11 mouse cellular contexts compared by ENCODE assay signal in the genomic region with DNA sequence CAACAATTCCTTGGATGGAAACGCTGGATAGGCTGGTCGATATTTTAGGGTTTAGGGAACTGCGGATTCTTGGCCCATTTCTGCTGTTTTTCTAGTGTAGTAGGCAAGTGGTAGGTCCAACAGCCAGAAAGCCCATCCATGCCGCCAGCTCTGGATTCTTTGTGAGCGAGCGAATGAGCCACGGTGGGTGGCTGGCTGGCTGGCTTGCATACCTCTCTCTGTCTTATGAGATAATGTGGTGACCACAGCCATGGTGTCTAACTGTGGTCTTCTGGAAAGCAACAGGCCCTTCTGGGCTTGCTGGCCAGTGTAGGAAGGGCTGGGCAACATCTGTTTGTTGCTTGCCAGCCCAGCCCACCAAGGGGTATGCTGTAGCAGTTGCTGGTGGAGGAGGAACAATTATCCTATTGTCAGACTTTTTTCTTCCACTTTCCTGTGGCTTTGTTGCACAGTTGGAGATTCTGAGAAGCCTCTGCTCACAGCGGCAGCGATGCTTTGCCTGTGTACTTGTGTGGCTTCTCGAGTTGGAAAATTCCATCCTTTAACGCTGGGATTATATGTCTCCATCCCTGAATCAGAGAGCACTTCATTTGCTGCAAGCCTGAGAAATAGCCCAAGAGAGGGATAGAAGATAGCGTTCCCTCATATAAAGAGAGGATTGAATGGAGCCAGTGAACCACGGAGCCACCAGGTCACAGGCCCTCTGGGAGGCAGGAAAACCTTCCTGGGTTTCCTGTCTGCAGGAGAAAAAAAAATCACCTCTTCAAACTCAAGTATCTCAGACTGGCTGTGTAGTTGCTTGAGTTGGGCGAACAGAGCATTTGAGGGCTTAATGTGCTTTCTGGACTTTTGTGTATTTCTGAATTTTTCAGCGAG.
A peak's percentile ranks its signal among the peaks of the same experiment; 100 is the strongest.
DNase-seq lines count a peak whose midpoint lies in the region; ATAC-seq lines count a peak whose summit lies in the region.
"Had no signal": no experiment of that assay in that cellular context is flagged by ENCODE, and none has a peak within 500 bp of the region (broad histone marks: within the 10 kb centered on the region; RNA-seq: fewer than 3 reads in every experiment).

No protein-coding gene starts in this region.

- H3K27ac ChIP-seq in kidney, embryonic 14.5 days (ENCODE audit: low read depth, low read length), result 0 out of 2 replicates have a peak overlapping the region, but pooled peaks have one; percentile 17
- H3K27ac ChIP-seq in forebrain, embryonic 11.5 days (ENCODE audit: low read depth, low read length), result peak overlapping the region; percentile 50; the same call in 1 of the 2 replicates
- H3K27ac ChIP-seq in midbrain, embryonic 13.5 days, result peak overlapping the region; percentile 45
- H3K27ac ChIP-seq: intestine, embryonic 15.5 days had no signal

- no peak overlapping the region for H3K9ac ChIP-seq in kidney, embryonic 14.5 days (ENCODE audit: low read depth, low read length)
- H3K9ac ChIP-seq in forebrain, embryonic 11.5 days (ENCODE audit: low read length), result no peak overlapping the region; the same call in 1 of the 2 replicates
- no peak overlapping the region for H3K9ac ChIP-seq in midbrain, embryonic 13.5 days (replicated peaks)
- H3K9ac ChIP-seq: intestine, embryonic 15.5 days had no signal

- H3K4me1 ChIP-seq in kidney, embryonic 14.5 days (ENCODE audit: control insufficient read depth, insufficient read depth, low read length), result 0 out of 2 replicates have a peak, but pooled peaks cover 4% of the 10 kb centered on the region
- H3K4me1 ChIP-seq in forebrain, embryonic 11.5 days (replicated peaks; ENCODE audit: control insufficient read depth, insufficient read depth, low read length), result peaks cover 25% of the 10 kb centered on the region
- peaks cover 34% of the 10 kb centered on the region for H3K4me1 ChIP-seq in midbrain, embryonic 13.5 days (replicated peaks)
- H3K4me1 ChIP-seq: intestine, embryonic 15.5 days had no signal

- intact Hi-C loops in heart, postnatal 25 days (cut with DNase I), result no loop called here

- 59% methylated on average over 15 of the region's 15 CpGs for WGBS in kidney, embryonic 14.5 days
- whole genome bisulfite sequencing in forebrain, embryonic 11.5 days, result 30% methylated on average over 15 of the region's 15 CpGs
- WGBS in midbrain, embryonic 13.5 days, result 24% methylated on average over 15 of the region's 15 CpGs

- no peak overlapping the region for H3K4me2 ChIP-seq in kidney, embryonic 14.5 days (replicated peaks; ENCODE audit: low read depth, low read length)
- peak overlapping the region; percentile 15; the same call in 1 of the 2 replicates for H3K4me2 ChIP-seq in forebrain, embryonic 11.5 days (ENCODE audit: low read depth, low read length, severe bottlenecking)
- H3K4me2 ChIP-seq in midbrain, embryonic 13.5 days (replicated peaks), result no peak overlapping the region
- H3K4me2 ChIP-seq: intestine, embryonic 15.5 days had no signal

- H3K4me3 ChIP-seq in kidney, embryonic 14.5 days (ENCODE audit: low read length), result no peak overlapping the region
- H3K4me3 ChIP-seq in forebrain, embryonic 11.5 days (ENCODE audit: low read depth, low read length), result no peak overlapping the region
- H3K4me3 ChIP-seq in midbrain, embryonic 13.5 days (replicated peaks), result no peak overlapping the region
- H3K4me3 ChIP-seq: intestine, embryonic 15.5 days had no signal

- no peaks in the 10 kb centered on the region for H3K36me3 ChIP-seq in kidney, embryonic 14.5 days (ENCODE audit: control insufficient read depth, insufficient read depth, low read length)
- H3K36me3 ChIP-seq in forebrain, embryonic 11.5 days (ENCODE audit: control insufficient read depth, insufficient read depth, low read length), result no peaks in the 10 kb centered on the region
- H3K36me3 ChIP-seq in midbrain, embryonic 13.5 days, result no peaks in the 10 kb centered on the region
- H3K36me3 ChIP-seq: intestine, embryonic 15.5 days had no signal

- no peaks in the 10 kb centered on the region for H3K27me3 ChIP-seq in kidney, embryonic 14.5 days (ENCODE audit: control insufficient read depth, insufficient read depth, low read length)
- peaks cover 2% of the 10 kb centered on the region; the same call in 1 of the 2 replicates for H3K27me3 ChIP-seq in forebrain, embryonic 11.5 days (ENCODE audit: control insufficient read depth, insufficient read depth, low read length)
- no peaks in the 10 kb centered on the region for H3K27me3 ChIP-seq in midbrain, embryonic 13.5 days
- H3K27me3 ChIP-seq: CH12.LX; intestine, embryonic 15.5 days had no signal

- DNase-seq in kidney, adult 9 months, result no peak
- DNase-seq in brain, adult 2 months (ENCODE audit: low read depth, low spot score), result peak; percentile 59
- DNase-seq in forebrain, embryonic 11.5 days (ENCODE audit: low spot score), result no peak
- no peak for DNase-seq in urinary bladder, postnatal 14 days (ENCODE audit: low spot score)
- DNase-seq in urinary bladder, postnatal 10 days (ENCODE audit: low spot score), result no peak
- DNase-seq in heart, postnatal 25 days (ENCODE audit: low spot score), result no peak
- DNase-seq: cerebellum, adult 9-11 months had no signal

- H3K9me3 ChIP-seq in kidney, embryonic 14.5 days (ENCODE audit: control insufficient read depth, low read length), result no peaks in the 10 kb centered on the region
- H3K9me3 ChIP-seq in forebrain, embryonic 11.5 days (ENCODE audit: control insufficient read depth, low read length), result no peaks in the 10 kb centered on the region
- no peaks in the 10 kb centered on the region for H3K9me3 ChIP-seq in midbrain, embryonic 13.5 days
- H3K9me3 ChIP-seq: intestine, embryonic 15.5 days had no signal

- ATAC-seq in kidney, embryonic 14.5 days (ENCODE audit: low FRiP score, low TSS enrichment), result no peak
- no peak for ATAC-seq in forebrain, embryonic 11.5 days (replicated peaks; ENCODE audit: low FRiP score)
- ATAC-seq in midbrain, embryonic 13.5 days, result no peak
- ATAC-seq: intestine, embryonic 15.5 days had no signal
